Mouse (Mus musculus) heart, embryonic 14.5 days (tissue): ENCODE measurements at regions not wholly inside any gene's neighbourhood (a gene's known extent, or its start where the extent isn't known, plus 50 kb on each side); places are given as distances from the start of the nearest gene placed in this dataset.

ENCODE experiments used
- ATAC-seq: fragments of 200-750 bp; cut with Nextera tagmentation; 2 replicates; pipeline ENCODE4 v1.8.0; 2017; ENCODE audit warnings: low read depth, moderate TSS enrichment; ENCODE audit not compliant: insufficient number of reproducible peaks, insufficient read depth, low FRiP score
- H3K27ac ChIP-seq, 2 experiments: fragments of 200-500 bp in 1 of 2; fragments of 300-500 bp in 1 of 2; sonication (generic) in 1 of 2; replicated peaks in 1 of 2; 2 replicates each; pipeline ENCODE4 v1.5.1; 2012 to 2014; ENCODE audit warnings: low read depth in 2 of 2, low read length in 2 of 2, control low read depth in 1 of 2, mild to moderate bottlenecking in 1 of 2, mixed read lengths in 1 of 2; ENCODE audit not compliant: control insufficient read depth in 1 of 2, insufficient read depth in 1 of 2
- H3K27me3 ChIP-seq: fragments of 300-500 bp; sonication (generic); 2 replicates; pipeline ENCODE4 v1.6.1; 2014; ENCODE audit warnings: mild to moderate bottlenecking, low read length, control low read depth; ENCODE audit not compliant: control insufficient read depth, insufficient read depth
- H3K36me3 ChIP-seq: fragments of 300-500 bp; sonication (generic); 2 replicates; pipeline ENCODE4 v1.6.1; 2014; ENCODE audit warnings: mild to moderate bottlenecking, control low read depth, low read length, mixed read lengths; ENCODE audit not compliant: control insufficient read depth, insufficient read depth
- H3K4me1 ChIP-seq, 2 experiments: fragments of 200-500 bp in 1 of 2; fragments of 300-500 bp in 1 of 2; sonication (generic) in 1 of 2; 2 replicates each; pipeline ENCODE4 v1.6.1; 2012 to 2014; ENCODE audit warnings: low read length in 2 of 2, control low read depth in 1 of 2, mixed read lengths in 1 of 2; ENCODE audit not compliant: control insufficient read depth in 2 of 2, insufficient read depth in 2 of 2
- H3K4me2 ChIP-seq: fragments of 300-500 bp; sonication (generic); 2 replicates; pipeline ENCODE4 v1.6.1; 2014; ENCODE audit warnings: mild to moderate bottlenecking, low read length
- H3K4me3 ChIP-seq, 2 experiments: fragments of 200-500 bp in 1 of 2; fragments of 300-500 bp in 1 of 2; sonication (generic) in 1 of 2; 2 replicates each; pipeline ENCODE4 v1.5.1; 2012 to 2014; ENCODE audit warnings: low read length in 2 of 2, mild to moderate bottlenecking in 2 of 2, control low read depth in 1 of 2, low read depth in 1 of 2, moderate library complexity in 1 of 2; ENCODE audit not compliant: control insufficient read depth in 1 of 2, insufficient read depth in 1 of 2
- H3K9ac ChIP-seq: fragments of 300-500 bp; sonication (generic); 2 replicates; pipeline ENCODE4 v1.6.1; 2014; ENCODE audit warnings: mild to moderate bottlenecking, low read length
- H3K9me3 ChIP-seq: fragments of 300-500 bp; sonication (generic); 2 replicates; pipeline ENCODE4 v1.6.1; 2016; ENCODE audit warnings: low read length, control low read depth; ENCODE audit not compliant: control insufficient read depth
- WGBS: fragments of 180-500 bp; shearing (Covaris S2); extraction: QIAGEN DNeasy Blood & Tissue Kit; methylation state at CpG from one replicate; pipeline ENCODE4 v1.1.7; 2014; 5-methylcytosine and 5-hydroxymethylcytosine counted together

DNA sequence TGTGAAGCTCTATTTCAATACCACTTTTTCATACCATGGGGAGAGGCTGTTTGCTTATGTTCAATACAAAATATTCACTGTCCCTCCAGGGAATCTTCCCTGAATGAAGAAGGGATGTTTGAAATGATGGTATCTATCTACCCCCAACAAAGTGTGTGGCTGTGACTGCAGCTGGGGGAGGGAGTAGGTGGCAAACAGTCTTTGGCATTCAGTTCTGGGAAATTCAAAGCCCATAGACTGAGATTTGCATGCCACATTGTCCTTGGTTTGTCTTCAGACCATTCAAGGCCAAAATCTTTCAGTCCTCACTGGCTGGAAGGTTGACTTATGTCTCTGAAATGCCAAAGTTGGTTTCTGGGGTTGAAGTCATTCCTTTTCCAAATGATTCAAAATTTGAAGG, 216.3 kb upstream of the Id2 start:
- Histone ChIP-seq H3K4me2 (no peak overlapping the region), H3K27me3 (no peaks in the 10 kb centered on the region), H3K9ac (no peak overlapping the region), H3K4me3 (no peak overlapping the region), H3K4me1 (peaks cover 9 to 20% of the 10 kb centered on the region in 2 experiments), H3K36me3 (no peaks in the 10 kb centered on the region), H3K9me3 (no peaks in the 10 kb centered on the region), H3K27ac (no peak overlapping the region)
- ATAC-seq: no peak

DNA sequence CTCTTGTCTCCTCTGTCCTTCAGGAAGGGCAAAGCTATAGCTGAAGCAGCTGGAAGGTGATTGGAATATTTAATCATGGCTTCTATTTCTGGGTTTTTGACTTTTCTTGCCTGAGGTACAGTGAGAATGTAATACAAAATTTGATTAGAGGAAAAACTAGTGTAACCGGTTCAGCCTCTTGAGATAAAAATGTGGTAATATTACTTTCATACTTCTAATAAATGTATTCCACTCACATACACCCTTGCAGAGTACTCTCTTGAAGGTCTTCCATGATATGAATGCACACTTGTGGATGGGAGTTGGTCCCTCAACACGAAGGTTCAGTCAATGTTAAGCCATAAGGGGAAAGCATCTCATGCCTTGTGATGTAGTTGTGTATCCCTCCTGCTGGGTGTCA, 215.4 kb upstream of the Id2 start:
- Histone ChIP-seq H3K27ac (0 out of 4 replicates have a peak overlapping the region, but pooled peaks of 1 of the 2 experiments have one; percentile 24), H3K27me3 (no peaks in the 10 kb centered on the region), H3K9ac (no peak overlapping the region), H3K9me3 (no peaks in the 10 kb centered on the region), H3K4me1 (peaks cover 8 to 15% of the 10 kb centered on the region in 2 experiments), H3K4me3 (no peak overlapping the region), H3K4me2 (no peak overlapping the region), H3K36me3 (no peaks in the 10 kb centered on the region)
- no peak for ATAC-seq
- WGBS: 83% methylated on average over 2 of the region's 2 CpGs

DNA sequence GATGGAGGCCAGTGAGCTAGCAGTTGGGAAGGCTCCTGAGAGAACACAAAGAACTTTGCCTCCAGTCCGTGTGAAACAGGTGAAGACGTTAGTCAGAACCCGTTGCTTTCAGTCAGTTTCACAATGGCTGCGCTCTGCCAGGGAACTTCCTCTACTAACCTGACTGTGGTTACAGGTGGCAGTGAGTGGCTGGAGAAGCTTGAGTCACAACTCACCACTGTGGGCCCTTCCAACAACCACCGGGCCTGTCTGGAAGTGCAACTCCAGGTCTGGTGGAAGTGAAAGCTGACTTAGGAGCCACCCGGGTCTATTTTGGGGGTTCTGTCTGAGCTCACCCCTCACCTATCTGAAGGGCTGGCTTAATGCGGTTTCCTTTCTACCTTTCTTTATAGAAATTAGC, 214.8 kb upstream of the Id2 start:
- Histone ChIP-seq H3K4me3 (no peak overlapping the region), H3K27ac (0 out of 4 replicates have a peak overlapping the region, but pooled peaks of 1 of the 2 experiments have one; percentile 24)
- 87% methylated on average over 7 of the region's 7 CpGs for WGBS

DNA sequence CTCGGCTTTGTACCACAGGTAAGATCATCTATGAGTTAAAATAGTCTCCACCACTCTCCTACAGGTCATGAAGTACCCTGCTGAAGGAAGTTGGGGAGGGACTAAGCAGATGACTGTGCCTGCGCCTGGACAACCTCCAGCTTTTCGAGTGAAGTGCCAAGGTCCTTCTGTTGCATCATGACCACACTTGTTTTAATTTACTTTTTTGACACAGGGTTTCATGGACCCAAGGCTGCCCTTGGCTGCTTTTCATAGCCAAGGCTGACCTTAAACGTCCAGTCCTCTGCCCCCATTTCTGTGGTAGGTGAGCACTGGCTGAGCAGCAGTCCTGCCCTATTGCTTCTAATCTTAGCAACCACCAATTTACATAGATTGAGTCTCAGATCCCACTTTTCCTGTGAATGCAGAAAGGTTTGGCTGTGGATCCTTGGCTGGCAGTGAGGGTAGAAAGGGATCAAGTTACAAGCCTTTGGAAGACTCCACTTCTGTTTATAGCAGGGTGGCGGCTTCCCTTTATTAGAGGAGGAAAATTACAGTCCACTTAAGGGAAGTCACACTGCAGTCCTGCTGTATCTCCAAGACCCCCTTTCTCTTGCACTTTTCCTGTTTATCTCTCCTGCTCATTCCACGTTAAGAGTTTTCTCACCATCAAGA, 213.5 kb upstream of the Id2 start:
- Histone ChIP-seq H3K4me1 (peaks cover 5 to 15% of the 10 kb centered on the region in 2 experiments), H3K9me3 (no peaks in the 10 kb centered on the region), H3K4me3 (no peak overlapping the region), H3K27ac (0 out of 4 replicates have a peak overlapping the region, but pooled peaks of 1 of the 2 experiments have one; percentile 1), H3K36me3 (no peaks in the 10 kb centered on the region), H3K27me3 (no peaks in the 10 kb centered on the region), H3K9ac (no peak overlapping the region), H3K4me2 (no peak overlapping the region)
- no peak for ATAC-seq
- 47% methylated on average over 6 of the region's 6 CpGs for WGBS

More for the DNA sequence above, 214.8 kb upstream of the Id2 start:
- Histone ChIP-seq H3K4me2 (no peak overlapping the region), H3K9ac (no peak overlapping the region), H3K27me3 (no peaks in the 10 kb centered on the region), H3K4me1 (peaks cover 5 to 15% of the 10 kb centered on the region in 2 experiments), H3K36me3 (no peaks in the 10 kb centered on the region), H3K9me3 (no peaks in the 10 kb centered on the region)
- no peak for ATAC-seq

DNA sequence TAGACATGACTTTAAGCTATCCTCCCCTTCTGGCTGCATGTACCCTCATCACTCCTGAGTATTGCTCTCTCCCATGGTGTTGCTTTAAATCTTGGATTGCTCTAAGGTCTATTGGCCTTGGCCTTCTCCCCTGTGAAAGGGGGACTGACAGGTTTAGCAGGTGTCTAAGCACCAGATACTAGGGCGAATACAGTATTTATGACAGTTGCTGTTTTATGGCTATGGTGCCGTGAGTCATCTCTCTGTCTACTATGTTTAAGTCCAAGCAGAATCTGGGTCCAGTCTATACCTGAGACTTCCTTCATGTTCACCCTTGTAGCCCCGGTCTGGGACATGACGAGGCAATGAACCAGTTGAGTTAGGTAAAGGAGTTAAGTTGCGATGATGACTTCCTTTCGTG, 212.3 kb upstream of the Id2 start:
- H3K27ac ChIP-seq: no peak overlapping the region
- H3K9me3 ChIP-seq: no peaks in the 10 kb centered on the region
- peaks cover 5 to 18% of the 10 kb centered on the region in 2 experiments for H3K4me1 ChIP-seq
- 94% methylated on average over 6 of the region's 6 CpGs for WGBS
- H3K36me3 ChIP-seq: no peaks in the 10 kb centered on the region
- no peak overlapping the region for H3K9ac ChIP-seq
- H3K27me3 ChIP-seq: no peaks in the 10 kb centered on the region
- H3K4me2 ChIP-seq: no peak overlapping the region
- ATAC-seq: no peak
- no peak overlapping the region for H3K4me3 ChIP-seq

DNA sequence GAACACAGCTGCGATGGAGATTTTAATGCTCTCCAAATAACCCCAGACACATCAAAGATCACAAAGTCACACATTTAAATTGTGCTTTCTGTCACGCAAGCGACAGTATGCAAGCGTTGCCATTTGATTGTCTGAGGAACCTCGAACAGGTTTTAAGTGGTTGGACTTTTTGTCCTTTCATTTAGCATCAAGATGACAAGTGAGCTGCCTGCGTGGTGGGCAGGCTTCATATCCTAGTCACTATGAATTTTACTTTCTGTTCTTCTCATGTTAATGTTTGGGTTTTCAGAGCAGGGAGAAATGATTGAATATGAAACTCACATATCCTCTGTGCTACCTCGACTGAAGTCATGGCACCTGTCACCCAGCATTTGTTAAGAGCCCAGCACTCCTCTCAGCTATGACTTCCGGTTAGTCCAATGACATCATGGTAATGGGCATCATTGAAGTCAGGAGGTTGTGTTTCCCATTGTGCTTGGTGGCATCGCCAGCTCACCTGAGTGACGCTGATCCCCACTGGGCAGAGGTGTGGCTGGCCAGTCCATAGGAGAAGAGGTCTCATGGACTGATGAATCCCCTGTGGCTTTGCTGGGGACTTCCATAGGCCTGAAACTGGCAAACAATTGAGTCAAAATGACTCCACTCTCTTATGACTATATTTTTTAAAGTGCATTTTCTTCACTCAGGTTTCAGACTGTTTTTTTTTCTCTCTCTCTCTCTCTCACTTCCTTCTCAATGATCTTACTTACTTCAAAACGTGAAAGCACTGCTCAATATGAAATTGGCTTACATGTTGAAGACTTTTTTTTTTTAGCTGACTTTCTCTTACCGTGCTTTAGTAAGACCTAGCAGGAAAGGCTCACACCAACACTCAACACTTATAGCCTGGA, 209.1 kb upstream of the Id2 start:
- Histone ChIP-seq H3K4me3 (no peak overlapping the region), H3K9me3 (no peaks in the 10 kb centered on the region), H3K4me1 (peaks cover 5 to 18% of the 10 kb centered on the region in 2 experiments), H3K36me3 (no peaks in the 10 kb centered on the region), H3K27ac (no peak overlapping the region), H3K9ac (no peak overlapping the region), H3K27me3 (no peaks in the 10 kb centered on the region), H3K4me2 (no peak overlapping the region)
- ATAC-seq: no peak
- 80% methylated on average over 12 of the region's 12 CpGs for WGBS

DNA sequence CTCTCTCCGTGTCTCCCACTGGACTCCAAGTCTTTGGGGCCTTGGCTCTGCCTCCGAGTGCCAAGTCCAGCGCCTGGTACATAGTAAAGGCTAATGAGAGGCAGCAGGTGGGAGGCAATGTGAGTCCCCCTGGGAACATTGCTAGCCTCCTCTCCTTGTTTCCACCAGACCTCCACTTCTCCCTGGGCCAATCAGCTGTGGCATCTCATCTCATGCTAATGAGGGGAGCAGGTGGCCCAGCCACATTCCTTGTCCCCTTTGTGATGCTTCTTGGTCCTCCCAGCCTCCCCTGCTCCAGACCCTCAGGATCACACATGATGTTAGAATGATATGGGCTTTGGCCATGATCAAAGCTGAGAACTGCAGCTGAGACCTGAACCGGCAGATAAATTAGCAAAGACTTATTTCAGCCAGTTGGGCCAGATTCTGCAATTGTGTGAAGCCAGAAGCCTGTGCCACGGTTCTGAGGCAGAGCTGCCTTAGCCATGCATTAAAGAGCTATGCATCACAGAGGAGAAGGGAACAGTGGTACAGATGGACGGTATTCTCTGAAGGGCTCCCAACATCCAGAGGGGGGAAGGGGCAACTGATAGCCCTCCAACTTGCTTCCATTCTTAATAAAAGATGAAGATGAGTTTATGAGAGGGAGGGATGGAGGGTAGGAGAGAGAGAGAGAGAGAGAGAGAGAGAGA, 208.0 kb upstream of the Id2 start:
- peaks cover 3 to 13% of the 10 kb centered on the region in 2 experiments; a peak in 3 of 4 replicates for H3K4me1 ChIP-seq
- H3K9me3 ChIP-seq: no peaks in the 10 kb centered on the region
- H3K4me3 ChIP-seq: no peak overlapping the region
- no peaks in the 10 kb centered on the region for H3K36me3 ChIP-seq
- no peak overlapping the region for H3K9ac ChIP-seq
- H3K4me2 ChIP-seq: no peak overlapping the region
- 77% methylated on average over 6 of the region's 6 CpGs for WGBS
- H3K27me3 ChIP-seq: no peaks in the 10 kb centered on the region
- H3K27ac ChIP-seq: no peak overlapping the region
- no peak for ATAC-seq
